Mouse (Mus musculus): ENCODE results near the gene Gm5475.
A peak's percentile ranks its signal among the peaks of the same experiment; 100 is the strongest.

Gm5475 gene

GRCm38 (mm10) chr15:100413306-100413705 lies 8.6 kb upstream of the Gm5475 start:
- no peak for DNase-seq (ENCODE audit: low spot score in 2 of 2)

- no peak for DNase-seq (ENCODE audit: low spot score in 2 of 2)
Observed at GRCm38 (mm10) chr15:100414011-100414410, 7.9 kb upstream of the Gm5475 start.

DNA sequence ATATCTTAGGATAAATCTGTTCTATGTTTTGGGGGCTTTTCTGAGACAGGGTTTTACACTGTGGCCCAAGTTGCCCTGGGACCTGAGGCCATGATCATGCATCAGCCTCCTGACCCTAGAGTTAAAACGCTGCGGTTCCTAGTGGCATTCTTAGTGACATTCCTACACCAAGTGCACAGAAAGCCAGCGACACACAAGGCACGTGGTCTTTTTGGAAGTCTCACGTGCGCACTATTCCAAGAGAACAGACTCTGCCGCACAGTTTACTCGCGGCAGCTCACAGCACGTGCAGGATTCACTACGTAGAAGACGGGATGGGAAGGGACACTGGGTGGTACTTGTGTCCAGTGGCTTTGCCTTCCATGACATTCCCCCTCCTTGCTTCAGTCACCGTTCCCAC lies 7.0 kb upstream of the Gm5475 start:
- no peak for DNase-seq (ENCODE audit: low spot score in 2 of 2)

DNA sequence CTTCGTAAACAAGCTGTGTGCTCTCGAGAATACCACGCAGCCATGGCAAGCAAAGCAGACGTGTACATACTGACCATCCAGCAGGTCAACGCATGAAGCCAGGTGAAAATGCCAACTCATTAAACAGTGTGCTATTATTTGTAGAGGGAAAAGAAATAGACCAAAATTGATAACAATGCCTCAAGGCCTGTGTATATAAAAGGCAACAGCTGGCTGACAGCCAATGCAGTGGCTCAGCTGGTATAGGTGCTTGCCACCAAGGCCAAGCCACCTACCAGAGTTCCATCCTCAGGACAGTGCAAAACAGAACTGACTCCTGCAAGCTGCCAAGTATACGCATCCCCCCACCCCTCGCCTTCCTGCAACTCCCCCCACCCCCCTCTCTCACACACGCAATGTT lies 6.3 kb upstream of the Gm5475 start:
- DNase-seq (ENCODE audit: low spot score in 2 of 2), result no peak

GRCm38 (mm10) chr15:100417854-100418450 lies 4.0 kb upstream of the Gm5475 start:
- no peak for DNase-seq (ENCODE audit: low spot score in 2 of 2)

DNA sequence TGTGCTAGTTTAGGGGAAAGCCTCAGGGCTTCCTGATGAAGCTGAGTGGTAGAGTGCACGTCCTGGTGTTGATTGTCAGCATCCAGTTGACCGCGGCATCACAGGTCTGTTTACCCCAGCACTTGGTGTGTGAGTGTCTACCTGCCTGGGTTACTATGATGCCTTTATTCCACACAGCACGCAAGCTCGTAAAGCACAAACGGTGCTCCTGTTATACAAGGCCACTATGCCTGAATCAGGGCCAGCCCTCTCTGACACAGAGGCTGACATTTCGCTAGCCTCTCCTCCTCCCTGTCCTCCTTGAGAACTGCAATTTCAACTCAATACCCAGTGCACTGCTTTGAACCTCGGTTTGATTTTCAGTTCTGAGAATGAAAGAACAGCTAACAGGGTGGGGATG lies 2.6 kb upstream of the Gm5475 start:
- no peak for DNase-seq (ENCODE audit: low spot score in 2 of 2)

DNA sequence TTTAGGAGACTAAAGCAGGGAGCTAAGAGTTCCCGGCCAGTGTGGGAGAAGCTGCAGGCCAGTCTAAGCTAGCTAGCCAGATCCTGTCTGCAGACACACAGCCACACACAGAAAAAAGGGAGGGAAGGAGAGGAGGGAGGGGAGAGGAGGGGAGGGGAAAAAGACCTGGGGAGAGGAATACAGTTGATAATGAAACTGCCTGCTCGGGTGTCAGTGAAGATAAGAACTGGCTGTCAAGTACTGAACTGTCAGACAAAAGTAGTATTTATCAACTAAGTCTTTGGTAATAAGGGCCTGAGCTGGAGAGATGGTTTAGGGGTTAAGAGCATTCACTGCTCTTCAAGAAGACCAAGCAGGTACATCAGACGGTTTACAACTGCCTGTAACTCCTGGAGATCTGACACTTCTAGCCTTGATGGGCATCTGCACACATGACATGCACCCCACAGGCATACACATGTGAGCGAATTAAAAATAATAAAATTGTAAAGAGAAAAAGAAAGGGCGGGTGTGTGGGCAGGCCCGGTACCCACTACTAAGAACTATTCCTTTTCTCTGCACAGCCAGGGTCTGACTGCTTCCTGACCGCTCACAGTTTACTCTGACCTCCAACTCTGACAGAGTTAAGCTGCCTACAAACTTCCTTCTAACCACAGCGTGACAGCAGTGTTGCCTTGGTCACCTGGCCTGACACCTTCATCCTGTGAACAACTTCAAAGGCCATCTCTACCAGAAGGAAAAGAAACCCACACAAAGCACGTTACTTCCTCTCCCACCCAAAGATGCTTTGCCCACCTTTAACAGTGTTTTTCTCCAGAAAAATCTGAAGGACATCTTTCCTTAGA lies 1.8 kb upstream of the Gm5475 start:
- no peak for DNase-seq (ENCODE audit: low spot score in 2 of 2)

DNA sequence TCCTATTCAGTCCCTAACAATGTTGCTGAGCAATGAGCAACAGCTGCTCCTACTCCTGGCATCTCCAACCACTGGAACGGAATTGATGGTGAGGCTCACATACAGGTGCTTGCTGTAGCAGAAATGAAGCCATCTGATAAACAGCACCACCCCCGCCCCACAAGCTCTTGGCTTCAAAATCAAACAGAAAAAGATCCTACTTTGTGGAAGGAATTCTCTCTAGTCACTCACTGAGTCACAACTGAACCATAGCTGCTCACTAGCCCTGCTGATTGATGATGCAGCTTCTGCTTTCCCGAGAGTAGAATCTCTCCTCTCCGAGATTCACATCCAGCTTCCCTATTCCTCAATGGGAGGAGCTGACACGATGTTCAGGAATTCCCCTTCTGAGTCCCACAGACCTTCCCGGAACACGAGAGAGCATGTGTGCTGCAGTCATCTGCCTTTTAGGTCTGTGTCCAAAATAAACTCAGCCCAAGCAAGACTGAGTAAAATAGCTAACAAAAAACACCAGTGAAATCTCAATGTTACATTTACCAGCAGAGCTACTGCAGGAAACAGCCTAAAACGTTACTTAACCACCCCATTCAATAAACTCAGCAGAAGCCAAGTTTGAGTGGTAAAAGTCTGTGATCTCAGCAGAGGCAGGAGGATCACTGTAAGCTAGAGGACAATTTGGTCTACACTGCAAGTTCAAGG lies 739 bp upstream of the Gm5475 start:
- no peak for DNase-seq (ENCODE audit: low spot score in 2 of 2)

DNA sequence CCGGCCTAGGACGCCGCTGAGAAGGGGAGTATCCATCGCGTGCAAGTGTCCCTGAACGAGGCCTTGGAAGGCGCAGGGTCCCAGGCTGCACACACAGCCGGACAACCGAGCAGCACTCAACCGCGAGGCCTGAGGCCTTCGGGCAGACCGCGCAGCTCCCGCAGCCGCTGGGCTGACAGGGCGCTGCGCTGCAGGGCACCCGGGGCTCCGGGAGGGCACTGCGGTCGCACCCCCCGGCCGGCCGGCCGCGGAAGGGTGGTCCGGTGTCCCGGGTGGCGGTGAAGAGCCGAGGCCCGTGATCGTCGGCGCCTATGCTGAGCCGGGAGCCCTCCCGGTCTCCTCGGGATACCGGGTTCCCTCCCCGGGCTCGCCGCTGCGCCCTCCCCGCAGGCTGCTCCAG lies 529 bp downstream of the Gm5475 start:
- DNase-seq (ENCODE audit: low spot score in 2 of 2), result no peak

- DNase-seq (ENCODE audit: low spot score in 2 of 2), result peak; percentile 96 to 97
Observed at GRCm38 (mm10) chr15:100422899-100423860, 1.2 kb downstream of the Gm5475 start.

DNA sequence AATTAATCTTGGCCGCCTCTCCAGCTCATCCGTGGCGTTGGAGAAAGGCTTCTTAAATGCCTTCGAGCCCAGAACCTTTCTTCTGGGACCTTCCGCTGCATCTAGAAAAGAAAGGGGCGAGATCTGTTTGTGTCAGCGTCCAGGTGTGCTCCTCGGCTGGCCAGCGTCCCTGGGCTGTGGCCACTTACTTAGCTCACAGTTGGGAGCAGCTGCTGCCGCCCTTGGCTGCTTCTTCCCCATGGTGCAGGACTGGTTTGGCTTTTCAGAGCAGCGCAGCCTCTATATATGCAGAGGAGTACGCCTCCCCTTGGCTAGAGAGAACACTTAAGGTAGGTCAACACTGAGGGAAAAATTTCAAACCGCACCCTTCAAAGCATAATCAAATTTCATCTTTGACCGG lies 2.0 kb downstream of the Gm5475 start:
- DNase-seq (ENCODE audit: low spot score in 2 of 2), result no peak

DNA sequence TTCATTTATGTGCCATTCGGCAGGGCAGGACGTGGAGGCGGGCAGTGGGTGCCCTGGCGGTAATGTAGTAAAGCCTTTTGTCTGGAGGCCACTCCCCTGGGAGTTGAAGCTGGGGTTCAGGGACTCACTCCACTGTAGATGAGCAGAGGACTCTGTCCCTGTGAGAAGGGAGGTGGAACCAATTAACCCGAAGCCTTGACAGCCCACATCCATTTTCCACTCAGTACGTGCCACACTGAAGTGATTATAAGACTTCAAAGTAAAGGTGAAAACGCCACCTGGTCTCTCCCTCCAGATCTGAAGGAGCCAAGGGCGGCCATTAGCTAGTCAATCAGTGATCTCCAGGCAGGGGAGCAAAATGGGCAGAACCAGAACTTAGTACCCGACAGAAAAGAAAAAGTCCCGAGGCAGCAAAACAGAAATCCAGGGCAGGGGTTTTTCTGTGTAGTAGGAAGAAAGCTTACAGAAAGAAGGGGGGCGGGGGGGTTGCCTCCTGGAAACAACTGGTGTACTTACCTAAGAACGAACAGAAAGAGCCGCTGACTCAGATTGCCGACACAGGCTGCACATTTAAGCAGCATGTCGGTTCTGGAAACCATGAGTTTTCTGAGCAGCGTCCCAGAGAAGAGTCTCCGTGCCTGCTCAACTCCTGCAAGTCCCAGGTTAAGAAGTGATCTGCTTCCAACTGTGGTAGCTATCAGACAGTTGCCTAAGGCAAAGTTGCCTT lies 2.6 kb downstream of the Gm5475 start, which contains the start of gene Slc11a2:
Gene Slc11a2 (minus strand): TSS at position 677 of the 727 bp plus-strand sequence.
- no peak for DNase-seq (ENCODE audit: low spot score in 2 of 2)

GRCm38 (mm10) chr15:100428296-100428905 lies 6.5 kb downstream of the Gm5475 start:
- peak; percentile 64 to 66 for DNase-seq (ENCODE audit: low spot score in 2 of 2)

DNA sequence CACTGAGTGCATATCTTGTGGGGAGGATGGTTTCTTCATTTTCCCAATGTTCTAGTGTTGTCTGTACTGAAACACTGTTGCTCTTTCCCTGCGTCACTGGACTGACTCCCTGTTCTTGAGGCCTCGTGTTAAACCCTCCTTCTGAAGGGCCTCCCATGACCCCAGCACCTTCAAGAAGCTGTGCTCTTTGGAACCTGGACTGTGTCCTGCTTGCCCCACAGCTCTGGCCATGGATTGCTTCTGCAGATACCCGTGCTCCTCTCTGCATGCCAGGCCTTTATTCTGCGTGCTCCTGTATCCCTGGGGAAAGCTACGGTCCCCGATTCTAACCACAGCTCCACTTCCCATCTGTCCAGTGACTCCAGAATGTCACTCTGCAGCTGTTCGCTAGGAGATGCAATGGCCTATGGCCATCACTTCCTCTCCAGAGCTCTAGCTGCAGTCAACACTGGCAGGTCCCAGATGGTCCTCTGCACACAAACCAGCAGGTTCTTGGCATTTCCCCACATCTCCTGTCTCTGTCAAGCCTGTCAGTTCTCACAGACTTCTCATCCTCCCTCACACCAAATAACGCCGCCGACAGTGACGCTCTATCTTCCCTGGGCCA lies 8.1 kb downstream of the Gm5475 start:
- DNase-seq (ENCODE audit: low spot score in 2 of 2), result no peak

DNA sequence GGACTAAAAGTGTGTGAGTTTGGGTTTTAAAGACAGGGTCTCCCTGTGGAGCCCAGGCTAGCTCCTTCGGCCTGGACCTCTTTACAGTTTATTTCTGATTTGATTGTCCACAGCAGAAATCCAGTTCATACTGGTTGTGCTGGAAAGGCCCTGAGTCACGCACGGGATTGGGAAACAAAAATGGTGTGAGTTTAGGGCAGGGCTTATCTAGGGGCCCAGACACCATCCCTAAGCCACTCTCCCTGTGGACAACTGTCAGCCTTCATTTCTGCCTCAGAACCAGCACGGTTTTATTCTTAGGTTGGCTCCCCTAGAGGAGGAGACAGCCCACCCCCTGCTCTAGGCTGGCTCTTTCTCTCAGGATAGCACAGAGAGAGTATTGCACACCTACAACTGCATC lies 11.3 kb downstream of the Gm5475 start:
- DNase-seq (ENCODE audit: low spot score in 2 of 2), result no peak

GRCm38 (mm10) chr15:100436112-100436511 lies 14.2 kb downstream of the Gm5475 start:
- DNase-seq (ENCODE audit: low spot score in 2 of 2), result no peak

DNA sequence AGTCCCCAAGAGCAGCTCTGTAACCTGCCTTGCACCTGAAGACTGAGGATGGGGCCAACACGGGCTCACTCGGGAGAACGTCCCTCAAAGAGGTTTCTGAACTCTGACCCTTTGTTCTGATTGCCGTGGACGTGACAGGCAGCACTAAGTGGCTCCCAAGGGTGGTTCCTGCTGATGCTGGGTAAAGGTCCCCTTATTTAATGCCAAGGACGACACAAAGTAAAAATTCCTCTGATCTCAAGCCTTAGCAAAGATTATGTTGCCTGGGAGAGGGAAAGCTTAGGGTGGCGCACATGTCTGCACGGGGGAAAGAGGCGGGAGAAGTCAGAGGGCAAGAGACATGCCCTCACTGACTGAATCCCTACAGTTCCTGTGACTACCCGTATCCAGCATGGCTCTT lies 14.6 kb downstream of the Gm5475 start:
- no peak for DNase-seq (ENCODE audit: low spot score in 2 of 2)

DNA sequence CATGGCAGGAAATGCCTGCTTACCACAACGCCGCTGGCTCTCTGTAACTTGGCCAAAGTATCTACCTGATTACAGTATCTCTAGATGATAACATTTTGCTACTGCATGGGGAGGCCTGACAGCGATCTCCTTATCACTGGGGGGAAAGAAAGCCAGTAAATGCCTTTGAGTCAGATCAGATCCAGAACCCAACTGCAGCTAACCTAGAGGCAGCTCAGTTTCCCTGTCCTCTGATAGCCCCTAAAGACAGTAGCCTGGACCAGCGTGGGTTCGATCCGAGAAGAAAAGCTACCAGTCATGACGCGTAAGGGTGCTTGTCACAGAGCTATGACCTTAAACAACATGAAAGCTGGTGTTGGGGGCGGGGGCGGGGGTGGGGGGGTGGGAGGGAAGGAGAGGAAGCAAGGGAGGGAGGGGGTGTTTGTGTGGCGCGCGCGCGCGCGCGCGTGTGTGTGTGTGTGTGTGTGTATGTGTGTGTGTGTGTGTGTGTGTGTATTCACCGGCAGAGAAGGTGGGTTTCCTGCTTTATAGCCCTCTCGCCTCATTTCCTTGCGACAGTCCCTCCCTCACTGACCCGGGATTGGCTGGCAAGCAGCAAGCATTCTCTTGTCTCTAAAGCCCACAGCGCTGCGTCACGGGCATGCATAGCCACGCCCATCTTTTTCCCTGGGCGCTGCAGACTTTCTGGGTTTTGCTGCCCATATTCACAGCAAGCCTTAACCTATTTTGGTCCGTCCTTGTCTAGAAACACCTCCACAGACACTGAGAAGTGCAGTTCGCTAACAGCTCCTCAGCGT lies 21.4 kb downstream of the Gm5475 start:
- peak; percentile 75 to 83 for DNase-seq (ENCODE audit: low spot score in 2 of 2)

- DNase-seq (ENCODE audit: low spot score in 2 of 2), result no peak
Observed at GRCm38 (mm10) chr15:100446887-100447286, 24.9 kb downstream of the Gm5475 start.
